Comparison of ENCODE assay signal across 8 mouse cellular contexts in genomic region chr11:98150625-98151156, GRCm38 (mm10). TPM values are rescaled to one million over a fixed set of nuclear protein-coding genes. Genes with fewer than 3 reads are reported as not detected.
DNase-seq lines count a peak whose midpoint lies in the region; ATAC-seq and TF ChIP-seq lines count a peak whose summit lies in the region.

No protein-coding gene starts in this region.

- H3K27ac ChIP-seq in heart, embryonic 13.5 days (replicated peaks) = no peak overlapping the region
- no peak overlapping the region for H3K27ac ChIP-seq in MEL (ENCODE audit: control insufficient read depth, low read depth, low read length)
- no peak overlapping the region for H3K27ac ChIP-seq in hindbrain, embryonic 14.5 days
- peak overlapping the region; percentile 95 for H3K27ac ChIP-seq in midbrain, embryonic 10.5 days (replicated peaks)

- no peak for TF ChIP-seq RAD21 in MEL (IDR thresholded peaks at IDR 0.05; ENCODE audit: low read depth, low read length)

- peak overlapping the region; percentile 86 for H3K4me3 ChIP-seq in heart, embryonic 13.5 days
- peak overlapping the region in 1 of 2 experiments; percentile 56; a peak in 2 of 4 replicates for H3K4me3 ChIP-seq in MEL (ENCODE audit: control insufficient read depth in 1 of 2, insufficient read depth in 1 of 2, low read depth in 2 of 2, low read length in 2 of 2)
- peak overlapping the region; percentile 88 for H3K4me3 ChIP-seq in hindbrain, embryonic 14.5 days (replicated peaks; ENCODE audit: low read length)
- peak overlapping the region; percentile 86 for H3K4me3 ChIP-seq in midbrain, embryonic 10.5 days

- H3K4me2 ChIP-seq in heart, embryonic 13.5 days = peak overlapping the region; percentile 96
- peak overlapping the region; percentile 75 for H3K4me2 ChIP-seq in hindbrain, embryonic 14.5 days (replicated peaks)

- no peak for TF ChIP-seq POLR2A in MEL (IDR thresholded peaks at IDR 0.05; ENCODE audit: control insufficient read depth in 1 of 2, insufficient read depth in 1 of 2, low read depth in 1 of 2, low read length in 2 of 2, poor library complexity in 1 of 2)

- H3K4me1 ChIP-seq in heart, embryonic 13.5 days = peaks cover 26% of the 10 kb centered on the region
- H3K4me1 ChIP-seq in MEL (ENCODE audit: control insufficient read depth in 1 of 2, insufficient read depth in 2 of 2, low read length in 2 of 2) = peaks cover 4 to 17% of the 10 kb centered on the region in 2 experiments
- peaks cover 27% of the 10 kb centered on the region for H3K4me1 ChIP-seq in hindbrain, embryonic 14.5 days (replicated peaks; ENCODE audit: control insufficient read depth, insufficient read depth, low read length)
- H3K4me1 ChIP-seq in midbrain, embryonic 10.5 days = peaks cover 25% of the 10 kb centered on the region

- H3K36me3 ChIP-seq in heart, embryonic 13.5 days = peaks cover 19% of the 10 kb centered on the region
- H3K36me3 ChIP-seq in MEL (ENCODE audit: control insufficient read depth in 1 of 2, insufficient read depth in 2 of 2, low read length in 2 of 2) = peaks cover 0 to 23% of the 10 kb centered on the region in 2 experiments; a peak in 2 of 4 replicates
- H3K36me3 ChIP-seq in hindbrain, embryonic 14.5 days (replicated peaks; ENCODE audit: control insufficient read depth, insufficient read depth) = peaks cover 22% of the 10 kb centered on the region
- H3K36me3 ChIP-seq in midbrain, embryonic 10.5 days = peaks cover 24% of the 10 kb centered on the region

- no peak overlapping the region for H3K9ac ChIP-seq in heart, embryonic 13.5 days
- H3K9ac ChIP-seq in MEL (ENCODE audit: control insufficient read depth, low read depth, low read length, poor library complexity, severe bottlenecking) = no peak overlapping the region
- no peak overlapping the region for H3K9ac ChIP-seq in hindbrain, embryonic 14.5 days

- H3K79me2 ChIP-seq in MEL (ENCODE audit: control insufficient read depth, insufficient read depth, low read length, poor library complexity) = peaks cover 16% of the 10 kb centered on the region

- no peak for ATAC-seq in heart, embryonic 13.5 days (ENCODE audit: extremely low read depth, insufficient number of reproducible peaks, low FRiP score, low TSS enrichment)
- ATAC-seq in hindbrain, embryonic 14.5 days (ENCODE audit: low FRiP score) = no peak

- no peak for TF ChIP-seq CTCF in MEL (IDR thresholded peaks at IDR 0.05 in 2 of 3, conservative IDR thresholded peaks at IDR 0.05 in 1 of 3; ENCODE audit: control insufficient read depth in 1 of 3, insufficient read depth in 1 of 3, low read depth in 2 of 3, low read length in 3 of 3, poor library complexity in 1 of 3, severe bottlenecking in 1 of 3)

- DNase-seq in heart, adult 9 months (ENCODE audit: low spot score in 2 of 2) = no peak
- no peak for DNase-seq in MEL (ENCODE audit: low read depth, low spot score)
- no peak for DNase-seq in hindbrain, embryonic 14.5 days (ENCODE audit: low spot score)
- DNase-seq in midbrain, embryonic 10.5 days (ENCODE audit: low spot score) = no peak
- no peak for DNase-seq in adrenal gland, adult (ENCODE audit: inconsistent age in 2 of 2, low spot score in 1 of 2)
- no peak for DNase-seq in frontal cortex, postnatal 36 days (ENCODE audit: low spot score in 2 of 2)
- no peak for DNase-seq in right cerebral cortex, postnatal 25 days

- WGBS in heart, embryonic 13.5 days = 8% methylated on average over 10 of the region's 10 CpGs
- 11% methylated on average over 10 of the region's 10 CpGs for WGBS in hindbrain, embryonic 14.5 days
- WGBS in midbrain, embryonic 10.5 days = 14% methylated on average over 10 of the region's 10 CpGs

- no peaks in the 10 kb centered on the region for H3K9me3 ChIP-seq in heart, embryonic 13.5 days
- no peaks in the 10 kb centered on the region for H3K9me3 ChIP-seq in MEL (replicated peaks; ENCODE audit: insufficient read depth, low read length)
- no peaks in the 10 kb centered on the region for H3K9me3 ChIP-seq in hindbrain, embryonic 14.5 days (ENCODE audit: control insufficient read depth, low read length)
- no peaks in the 10 kb centered on the region for H3K9me3 ChIP-seq in midbrain, embryonic 10.5 days (replicated peaks)

- no peaks in the 10 kb centered on the region for H3K27me3 ChIP-seq in heart, embryonic 13.5 days (replicated peaks)
- H3K27me3 ChIP-seq in MEL (ENCODE audit: control insufficient read depth in 1 of 2, insufficient read depth in 2 of 2, low read length in 2 of 2) = no peaks in the 10 kb centered on the region
- H3K27me3 ChIP-seq in hindbrain, embryonic 14.5 days (ENCODE audit: control insufficient read depth, insufficient read depth, low read length) = no peaks in the 10 kb centered on the region
- no peaks in the 10 kb centered on the region for H3K27me3 ChIP-seq in midbrain, embryonic 10.5 days (ENCODE audit: low read depth, poor library complexity, severe bottlenecking)

- peak in 1 of 2 experiments; percentile 24; a peak in 1 of 4 replicates for TF ChIP-seq EP300 in MEL (IDR thresholded peaks at IDR 0.05; ENCODE audit: low read depth in 1 of 2, low read length in 2 of 2)

TF ChIP-seq in MEL, 35 proteins besides CTCF, POLR2A, EP300 and RAD21 (continues in another document):
- TF ChIP-seq ZKSCAN1 (IDR thresholded peaks at IDR 0.05; ENCODE audit: low read depth, low read length) (no peak), HCFC1 (IDR thresholded peaks at IDR 0.05; ENCODE audit: low read depth, low read length) (no peak), ZC3H11A (IDR thresholded peaks at IDR 0.05; ENCODE audit: low read depth, low read length) (no peak), USF1 (IDR thresholded peaks at IDR 0.05; ENCODE audit: low read depth, low read length) (0 out of 2 replicates have a peak, but pooled peaks have one; percentile 16), USF2 (IDR thresholded peaks at IDR 0.05; ENCODE audit: borderline replicate concordance in 1 of 2, insufficient read depth in 1 of 2, low read depth in 1 of 2, low read length in 2 of 2) (no peak), CHD1 (IDR thresholded peaks at IDR 0.05; ENCODE audit: low read depth, low read length) (peak; percentile 61; the same call in 1 of the 2 replicates), CHD2 (IDR thresholded peaks at IDR 0.05; ENCODE audit: low read length) (no peak), E2F4 (IDR thresholded peaks at IDR 0.05; ENCODE audit: borderline replicate concordance, low read depth, low read length) (peak; percentile 70; the same call in 1 of the 2 replicates), KAT2A (conservative IDR thresholded peaks at IDR 0.05; ENCODE audit: low read depth, low read length) (no peak), GATA1 (IDR thresholded peaks at IDR 0.05; ENCODE audit: low read depth, low read length) (no peak), MEF2A (IDR thresholded peaks at IDR 0.05; ENCODE audit: extremely low read depth, insufficient replicate concordance, low read depth, low read length, poor library complexity, severe bottlenecking) (no peak), NRF1 (IDR thresholded peaks at IDR 0.05; ENCODE audit: insufficient read depth, low read depth, low read length, poor library complexity, severe bottlenecking) (no peak), ELF1 (IDR thresholded peaks at IDR 0.05; ENCODE audit: low read depth, low read length) (0 out of 2 replicates have a peak, but pooled peaks have one; percentile 33), ETS1 (IDR thresholded peaks at IDR 0.05; ENCODE audit: low read depth, low read length) (no peak), ZNF384 (IDR thresholded peaks at IDR 0.05; ENCODE audit: low read depth, low read length) (0 out of 2 replicates have a peak, but pooled peaks have one; percentile 15), ZMIZ1 (IDR thresholded peaks at IDR 0.05; ENCODE audit: low read depth, low read length) (0 out of 2 replicates have a peak, but pooled peaks have one; percentile 53), MAX (IDR thresholded peaks at IDR 0.05; ENCODE audit: low read length) (peak; percentile 100), JUND (IDR thresholded peaks at IDR 0.05; ENCODE audit: low read depth, low read length) (no peak), MAFK (IDR thresholded peaks at IDR 0.05; ENCODE audit: borderline replicate concordance, low read depth, low read length) (peak; percentile 64; the same call in 1 of the 2 replicates), SMC3 (IDR thresholded peaks at IDR 0.05; ENCODE audit: low read depth, low read length) (no peak), MXI1 (IDR thresholded peaks at IDR 0.05; ENCODE audit: low read depth, low read length) (peak; percentile 100), BHLHE40 (IDR thresholded peaks at IDR 0.05; ENCODE audit: borderline replicate concordance, low read depth, low read length) (no peak), POLR2AphosphoS2 (IDR thresholded peaks at IDR 0.05; ENCODE audit: low read length) (peak; percentile 80), SIN3A (IDR thresholded peaks at IDR 0.05; ENCODE audit: low read length) (peak; percentile 100; the same call in 1 of the 2 replicates)

RNA-seq across cellular contexts. Expression of gene Fbxl20, which starts 0.5 kb away (rescaled TPM):
- 10.8 and 17.2 TPM in 2 replicates for polyA plus RNA-seq in heart, embryonic 13.5 days (2015; fragmentation: Nextera tagmentation; extraction: Ambion mirVana)
- total RNA-seq in MEL (2012; rRNA removed) = 4.4 and 6.0 TPM in 2 replicates
- 1 to 10 TPM in 1 of 2 experiments, not detected in 1; 10.0 TPM for polyA plus RNA-seq in MEL (2012; ENCODE audit: insufficient read depth in 1 of 2, insufficient read length in 2 of 2, low read depth in 1 of 2, low replicate concordance in 2 of 2, missing spikeins in 1 of 2)
- polyA plus RNA-seq in hindbrain, embryonic 14.5 days (2014; fragmentation: Nextera tagmentation; extraction: Ambion mirVana) = 18.6 and 19.1 TPM in 2 replicates
- polyA plus RNA-seq in midbrain, embryonic 10.5 days (2016; fragmentation: Nextera tagmentation; extraction: Ambion mirVana) = 21.0 and 23.7 TPM in 2 replicates

RNA-seq across cellular contexts. Expression of gene Med1, which starts 42.4 kb away (rescaled TPM):
- 38.1 and 38.5 TPM in 2 replicates for polyA plus RNA-seq in heart, embryonic 13.5 days (2015; fragmentation: Nextera tagmentation; extraction: Ambion mirVana)
- 39.9 and 43.6 TPM in 2 replicates for total RNA-seq in MEL (2012; rRNA removed)
- polyA plus RNA-seq in MEL (2012; ENCODE audit: insufficient read depth in 1 of 2, insufficient read length in 2 of 2, low read depth in 1 of 2, low replicate concordance in 2 of 2, missing spikeins in 1 of 2) = 100 to 1,000 TPM in 1 of 2 experiments, 10 to 100 TPM in 1; 58.6 to 122 TPM
- 53.2 and 54.7 TPM in 2 replicates for polyA plus RNA-seq in hindbrain, embryonic 14.5 days (2014; fragmentation: Nextera tagmentation; extraction: Ambion mirVana)
- 74.3 and 82.5 TPM in 2 replicates for polyA plus RNA-seq in midbrain, embryonic 10.5 days (2016; fragmentation: Nextera tagmentation; extraction: Ambion mirVana)

RNA-seq across cellular contexts. Expression of gene Cdk12, which starts 52.2 kb away (rescaled TPM):
- 5.8 and 6.3 TPM in 2 replicates for polyA plus RNA-seq in heart, embryonic 13.5 days (2015; fragmentation: Nextera tagmentation; extraction: Ambion mirVana)
- total RNA-seq in MEL (2012; rRNA removed) = 34.3 and 35.2 TPM in 2 replicates
- 10 to 100 TPM; 34.6 to 45.5 TPM for polyA plus RNA-seq in MEL (2012; ENCODE audit: insufficient read depth in 1 of 2, insufficient read length in 2 of 2, low read depth in 1 of 2, low replicate concordance in 2 of 2, missing spikeins in 1 of 2)
- polyA plus RNA-seq in hindbrain, embryonic 14.5 days (2014; fragmentation: Nextera tagmentation; extraction: Ambion mirVana) = 7.9 and 10.3 TPM in 2 replicates
- polyA plus RNA-seq in midbrain, embryonic 10.5 days (2016; fragmentation: Nextera tagmentation; extraction: Ambion mirVana) = 10.7 and 12.0 TPM in 2 replicates
